Mouse (Mus musculus): ENCODE data around the gene Mtus2. TPM values are rescaled to one million over a fixed set of nuclear protein-coding genes. Genes with fewer than 3 reads are reported as not detected.

The Mtus2 gene
- polyA plus RNA-seq, 1 experiment from 2014 or later: 46.4 TPM

- Histone ChIP-seq H3K27me3 (replicated peaks) (no peaks in the 10 kb centered on the region), H3K4me1 (peaks cover 19% of the 10 kb centered on the region), H3K4me3 (no peak overlapping the region), H3K4me2 (peak overlapping the region; percentile 19; the same call in 1 of the 2 replicates), H3K9me3 (0 out of 2 replicates have a peak, but pooled peaks cover under 1% of the 10 kb centered on the region), H3K27ac (peak overlapping the region; percentile 67), H3K9ac (no peak overlapping the region), H3K36me3 (replicated peaks) (no peaks in the 10 kb centered on the region)
- 13% methylated on average over 13 of the region's 13 CpGs for WGBS
- ATAC-seq (replicated peaks): peak; percentile 70
These were observed 223.6 kb downstream of the Mtus2 start for GRCm38 (mm10) chr5:148180590-148181307.

GRCm38 (mm10) chr5:148181308-148181630 lies 224.1 kb downstream of the Mtus2 start:
- H3K9me3 ChIP-seq: peaks cover 3% of the 10 kb centered on the region; the same call in 1 of the 2 replicates
- H3K4me3 ChIP-seq: no peak overlapping the region
- no peaks in the 10 kb centered on the region for H3K36me3 ChIP-seq (replicated peaks)
- peak overlapping the region; percentile 67 for H3K27ac ChIP-seq
- peaks cover 19% of the 10 kb centered on the region for H3K4me1 ChIP-seq
- WGBS: 32% methylated on average over 4 of the region's 4 CpGs
- no peaks in the 10 kb centered on the region for H3K27me3 ChIP-seq (replicated peaks)
- no peak overlapping the region for H3K4me2 ChIP-seq
- no peak for ATAC-seq (replicated peaks)
- no peak overlapping the region for H3K9ac ChIP-seq

- Histone ChIP-seq H3K4me3 (no peak overlapping the region), H3K4me2 (no peak overlapping the region), H3K9ac (no peak overlapping the region), H3K9me3 (peaks cover 3% of the 10 kb centered on the region; the same call in 1 of the 2 replicates), H3K4me1 (peaks cover 19% of the 10 kb centered on the region), H3K36me3 (replicated peaks) (no peaks in the 10 kb centered on the region), H3K27ac (no peak overlapping the region), H3K27me3 (replicated peaks) (no peaks in the 10 kb centered on the region)
- 70% methylated on average over 6 of the region's 6 CpGs for WGBS
- no peak for ATAC-seq (replicated peaks)
These were observed 224.8 kb downstream of the Mtus2 start for GRCm38 (mm10) chr5:148181901-148182300.

- H3K4me3 ChIP-seq: no peak overlapping the region
- ATAC-seq (replicated peaks): no peak
- H3K27ac ChIP-seq: no peak overlapping the region
- H3K27me3 ChIP-seq (replicated peaks): no peaks in the 10 kb centered on the region
- peaks cover 3% of the 10 kb centered on the region; the same call in 1 of the 2 replicates for H3K9me3 ChIP-seq
- H3K4me2 ChIP-seq: no peak overlapping the region
- peaks cover 11% of the 10 kb centered on the region for H3K4me1 ChIP-seq
- H3K9ac ChIP-seq: no peak overlapping the region
- WGBS: 65% methylated on average over 1 of the region's 1 CpGs
- H3K36me3 ChIP-seq (replicated peaks): no peaks in the 10 kb centered on the region
These were observed 228.8 kb downstream of the Mtus2 start for GRCm38 (mm10) chr5:148185898-148186297.

GRCm38 (mm10) chr5:148191416-148191815 lies 234.3 kb downstream of the Mtus2 start:
- Histone ChIP-seq H3K36me3 (replicated peaks) (no peaks in the 10 kb centered on the region), H3K4me3 (no peak overlapping the region), H3K27ac (no peak overlapping the region), H3K4me1 (peaks cover 3% of the 10 kb centered on the region; the same call in 1 of the 2 replicates), H3K9me3 (no peaks in the 10 kb centered on the region), H3K9ac (no peak overlapping the region), H3K4me2 (no peak overlapping the region), H3K27me3 (replicated peaks) (no peaks in the 10 kb centered on the region)
- 38% methylated on average over 4 of the region's 4 CpGs for WGBS
- ATAC-seq (replicated peaks): peak; percentile 50; the same call in 1 of the 2 replicates

- Histone ChIP-seq H3K36me3 (replicated peaks) (no peaks in the 10 kb centered on the region), H3K9ac (no peak overlapping the region), H3K4me2 (no peak overlapping the region), H3K4me3 (no peak overlapping the region), H3K4me1 (no peaks in the 10 kb centered on the region), H3K27me3 (replicated peaks) (no peaks in the 10 kb centered on the region), H3K9me3 (no peaks in the 10 kb centered on the region), H3K27ac (no peak overlapping the region)
- WGBS: 98% methylated on average over 4 of the region's 4 CpGs
- ATAC-seq (replicated peaks): no peak
These were observed 254.7 kb downstream of the Mtus2 start for GRCm38 (mm10) chr5:148211831-148212230.

GRCm38 (mm10) chr5:148216786-148217185 lies 259.7 kb downstream of the Mtus2 start:
- H3K4me2 ChIP-seq: no peak overlapping the region
- 88% methylated on average over 8 of the region's 8 CpGs for WGBS

GRCm38 (mm10) chr5:148222898-148223297 lies 265.8 kb downstream of the Mtus2 start:
- no peak for ATAC-seq (replicated peaks)
- H3K9me3 ChIP-seq: no peaks in the 10 kb centered on the region
- no peaks in the 10 kb centered on the region for H3K36me3 ChIP-seq (replicated peaks)
- 88% methylated on average over 5 of the region's 5 CpGs for WGBS
- no peak overlapping the region for H3K27ac ChIP-seq
- H3K9ac ChIP-seq: no peak overlapping the region
- H3K4me2 ChIP-seq: no peak overlapping the region
- H3K4me1 ChIP-seq: no peaks in the 10 kb centered on the region
- no peak overlapping the region for H3K4me3 ChIP-seq
- H3K27me3 ChIP-seq (replicated peaks): no peaks in the 10 kb centered on the region

More at GRCm38 (mm10) chr5:148216786-148217185, 259.7 kb downstream of the Mtus2 start:
- Histone ChIP-seq H3K4me1 (no peaks in the 10 kb centered on the region), H3K36me3 (replicated peaks) (no peaks in the 10 kb centered on the region), H3K4me3 (no peak overlapping the region), H3K9ac (no peak overlapping the region), H3K9me3 (no peaks in the 10 kb centered on the region), H3K27ac (no peak overlapping the region), H3K27me3 (replicated peaks) (no peaks in the 10 kb centered on the region)
- ATAC-seq (replicated peaks): no peak

- no peak overlapping the region for H3K4me3 ChIP-seq
- H3K4me2 ChIP-seq: no peak overlapping the region
- no peaks in the 10 kb centered on the region for H3K27me3 ChIP-seq (replicated peaks)
- ATAC-seq (replicated peaks): no peak
- 92% methylated on average over 16 of the region's 16 CpGs for WGBS
- H3K27ac ChIP-seq: no peak overlapping the region
- no peak overlapping the region for H3K9ac ChIP-seq
- no peaks in the 10 kb centered on the region for H3K4me1 ChIP-seq
- H3K36me3 ChIP-seq (replicated peaks): no peaks in the 10 kb centered on the region
- no peaks in the 10 kb centered on the region for H3K9me3 ChIP-seq
These were observed 266.9 kb downstream of the Mtus2 start for GRCm38 (mm10) chr5:148224004-148224403.

GRCm38 (mm10) chr5:148233714-148234113 lies 276.6 kb downstream of the Mtus2 start:
- Histone ChIP-seq H3K36me3 (replicated peaks) (no peaks in the 10 kb centered on the region), H3K4me2 (no peak overlapping the region), H3K27me3 (replicated peaks) (no peaks in the 10 kb centered on the region), H3K27ac (no peak overlapping the region), H3K4me3 (no peak overlapping the region), H3K9ac (no peak overlapping the region), H3K9me3 (no peaks in the 10 kb centered on the region), H3K4me1 (no peaks in the 10 kb centered on the region)
- ATAC-seq (replicated peaks): no peak
- WGBS: 61% methylated on average over 18 of the region's 18 CpGs

- no peaks in the 10 kb centered on the region for H3K9me3 ChIP-seq
- no peak for ATAC-seq (replicated peaks)
- H3K27me3 ChIP-seq (replicated peaks): no peaks in the 10 kb centered on the region
- H3K27ac ChIP-seq: no peak overlapping the region
- H3K4me1 ChIP-seq: 0 out of 2 replicates have a peak, but pooled peaks cover 3% of the 10 kb centered on the region
- H3K9ac ChIP-seq: no peak overlapping the region
- 51% methylated on average over 9 of the region's 9 CpGs for WGBS
- H3K4me3 ChIP-seq: no peak overlapping the region
- no peak overlapping the region for H3K4me2 ChIP-seq
- no peaks in the 10 kb centered on the region for H3K36me3 ChIP-seq (replicated peaks)
These were observed 279.5 kb downstream of the Mtus2 start for GRCm38 (mm10) chr5:148236616-148237015.

- no peak overlapping the region for H3K27ac ChIP-seq
- H3K9ac ChIP-seq: no peak overlapping the region
- no peaks in the 10 kb centered on the region for H3K9me3 ChIP-seq
- ATAC-seq (replicated peaks): 0 out of 2 replicates have a peak, but pooled peaks have one; percentile 55
- H3K4me2 ChIP-seq: no peak overlapping the region
- 0 out of 2 replicates have a peak, but pooled peaks cover 3% of the 10 kb centered on the region for H3K4me1 ChIP-seq
- H3K27me3 ChIP-seq (replicated peaks): no peaks in the 10 kb centered on the region; the same call in 1 of the 2 replicates
- H3K36me3 ChIP-seq (replicated peaks): no peaks in the 10 kb centered on the region
- no peak overlapping the region for H3K4me3 ChIP-seq
These were observed 281.9 kb downstream of the Mtus2 start for GRCm38 (mm10) chr5:148239067-148239466.

GRCm38 (mm10) chr5:148239757-148240156 lies 282.6 kb downstream of the Mtus2 start:
- Histone ChIP-seq H3K9me3 (no peaks in the 10 kb centered on the region), H3K9ac (no peak overlapping the region), H3K4me1 (0 out of 2 replicates have a peak, but pooled peaks cover 3% of the 10 kb centered on the region), H3K36me3 (replicated peaks) (no peaks in the 10 kb centered on the region), H3K4me3 (no peak overlapping the region), H3K27ac (no peak overlapping the region), H3K4me2 (no peak overlapping the region), H3K27me3 (replicated peaks) (no peaks in the 10 kb centered on the region; the same call in 1 of the 2 replicates)
- WGBS: 3% methylated on average over 2 of the region's 2 CpGs
- ATAC-seq (replicated peaks): no peak

All from midbrain, embryonic 15.5 days (tissue).